Mouse (Mus musculus): ENCODE results near the gene Slamf7. TPM values are rescaled to one million over a fixed set of nuclear protein-coding genes. Genes with fewer than 3 reads are reported as not detected.
"Not testable (repeated sequence)": the region's sequence is repeated elsewhere in the genome, so short reads cannot be mapped to it uniquely, and the experiment has no call there.

Slamf7 gene
- polyA plus RNA-seq, 1 experiment from 2014 or later: 5.7 TPM

DNA sequence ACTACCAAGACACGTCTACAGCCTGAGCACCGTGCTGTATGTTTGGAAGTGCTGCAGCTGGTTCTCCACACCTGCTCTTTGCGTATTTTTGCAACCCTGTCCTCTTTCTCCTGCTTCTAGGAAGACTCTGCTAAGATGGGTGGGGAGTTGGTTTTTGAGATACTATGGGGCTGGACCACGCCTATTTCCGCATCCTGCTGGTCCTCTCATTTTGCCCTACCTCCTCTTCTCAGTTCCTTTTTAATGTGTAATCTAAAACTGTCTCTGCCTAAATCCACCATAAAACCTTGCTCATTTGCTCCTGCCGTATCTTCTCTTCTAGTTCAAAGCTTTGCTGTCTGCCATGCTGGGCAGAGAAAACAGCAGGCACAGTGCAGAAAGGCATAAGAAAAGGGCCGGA, 28.2 kb upstream of the Slamf7 start:
- 35% methylated on average over 7 of the region's 7 CpGs for WGBS (ENCODE audit: insufficient replicate concordance)
- peak overlapping the region; percentile 67 for H3K4me2 ChIP-seq (ENCODE audit: low read depth, low read length)

DNA sequence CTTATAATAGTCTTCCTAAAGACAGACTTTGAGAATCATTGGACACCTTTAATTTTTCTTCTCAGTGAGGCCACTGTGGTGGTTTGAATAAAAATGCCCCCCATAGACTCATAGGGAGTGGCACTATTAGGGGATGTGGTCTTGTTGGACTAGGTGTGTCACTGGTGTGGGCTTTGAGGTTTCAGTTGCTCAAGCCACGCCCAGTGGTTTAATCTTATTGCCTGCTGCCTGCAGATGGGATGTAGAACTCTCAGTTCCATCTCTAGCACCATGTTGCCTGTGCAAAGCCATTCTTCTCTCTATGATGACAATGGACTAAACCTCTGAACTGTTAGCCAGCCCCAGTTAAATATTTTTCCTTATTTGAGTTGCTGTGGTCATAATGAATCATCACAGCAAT, 24.9 kb upstream of the Slamf7 start:
- ATAC-seq: peak; percentile 49; the same call in 1 of the 2 replicates
- Histone ChIP-seq H3K27ac (ENCODE audit: low read depth) (no peak overlapping the region), H3K4me2 (ENCODE audit: low read depth, low read length) (no peak overlapping the region), H3K9me3 (ENCODE audit: low read length) (no peaks in the 10 kb centered on the region), H3K27me3 (ENCODE audit: insufficient read depth, low read length) (no peaks in the 10 kb centered on the region), H3K9ac (replicated peaks) (no peak overlapping the region), H3K4me1 (ENCODE audit: insufficient read depth) (peaks cover 9% of the 10 kb centered on the region), H3K36me3 (replicated peaks; ENCODE audit: insufficient read depth, low read length) (no peaks in the 10 kb centered on the region), H3K4me3 (ENCODE audit: low read depth, low read length) (no peak overlapping the region)
- TF ChIP-seq CTCF (IDR thresholded peaks at IDR 0.05; ENCODE audit: low read depth) (no peak), EP300 (IDR thresholded peaks at IDR 0.05; ENCODE audit: low read depth) (0 out of 2 replicates have a peak, but pooled peaks have one; percentile 34)
- 31% methylated on average over 1 of the region's 1 CpGs for WGBS (ENCODE audit: insufficient replicate concordance)
- DNase-seq: no peak

More for the DNA sequence above, 28.2 kb upstream of the Slamf7 start:
- H3K27ac ChIP-seq (ENCODE audit: low read depth): peak overlapping the region; percentile 64
- DNase-seq: no peak
- no peak for ATAC-seq
- H3K4me3 ChIP-seq (ENCODE audit: low read depth, low read length): peak overlapping the region; percentile 42
- H3K9ac ChIP-seq (replicated peaks): no peak overlapping the region
- peaks cover 6% of the 10 kb centered on the region for H3K4me1 ChIP-seq (ENCODE audit: insufficient read depth)
- H3K36me3 ChIP-seq (replicated peaks; ENCODE audit: insufficient read depth, low read length): no peaks in the 10 kb centered on the region
- TF ChIP-seq EP300 (IDR thresholded peaks at IDR 0.05; ENCODE audit: low read depth) (no peak), CTCF (IDR thresholded peaks at IDR 0.05; ENCODE audit: low read depth) (no peak)
- no peaks in the 10 kb centered on the region for H3K27me3 ChIP-seq (ENCODE audit: insufficient read depth, low read length)
- H3K9me3 ChIP-seq (ENCODE audit: low read length): no peaks in the 10 kb centered on the region

DNA sequence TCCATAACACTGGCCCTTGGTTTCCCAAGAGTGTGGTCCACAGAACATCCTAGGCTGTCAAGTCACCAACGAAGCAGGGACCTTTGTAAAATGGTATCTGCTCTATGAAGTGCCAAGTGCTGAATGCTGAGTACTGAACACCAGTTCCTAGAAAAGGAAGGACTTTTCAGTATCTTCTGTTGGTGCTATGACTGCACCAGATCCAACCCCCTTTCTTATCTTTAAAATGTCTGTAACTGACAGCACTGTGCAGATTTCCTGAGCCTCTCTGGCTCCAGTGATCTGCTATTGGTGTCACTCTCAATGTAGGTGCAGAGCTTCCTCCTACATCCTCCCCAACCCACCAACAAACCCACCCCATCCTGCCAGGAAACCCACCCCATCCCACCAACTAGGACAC, 21.6 kb upstream of the Slamf7 start:
- Histone ChIP-seq H3K9me3 (ENCODE audit: low read length) (no peaks in the 10 kb centered on the region), H3K4me3 (ENCODE audit: low read depth, low read length) (no peak overlapping the region), H3K36me3 (replicated peaks; ENCODE audit: insufficient read depth, low read length) (no peaks in the 10 kb centered on the region), H3K4me2 (ENCODE audit: low read depth, low read length) (no peak overlapping the region), H3K4me1 (ENCODE audit: insufficient read depth) (peaks cover 4% of the 10 kb centered on the region), H3K27ac (ENCODE audit: low read depth) (no peak overlapping the region), H3K27me3 (ENCODE audit: insufficient read depth, low read length) (no peaks in the 10 kb centered on the region), H3K9ac (replicated peaks) (no peak overlapping the region)
- DNase-seq: no peak
- peak; percentile 64 for ATAC-seq
- 50% methylated on average over 1 of the region's 1 CpGs for WGBS (ENCODE audit: insufficient replicate concordance)
- TF ChIP-seq CTCF (IDR thresholded peaks at IDR 0.05; ENCODE audit: low read depth): no peak
- TF ChIP-seq EP300 (IDR thresholded peaks at IDR 0.05; ENCODE audit: low read depth): peak; percentile 65; the same call in 1 of the 2 replicates

DNA sequence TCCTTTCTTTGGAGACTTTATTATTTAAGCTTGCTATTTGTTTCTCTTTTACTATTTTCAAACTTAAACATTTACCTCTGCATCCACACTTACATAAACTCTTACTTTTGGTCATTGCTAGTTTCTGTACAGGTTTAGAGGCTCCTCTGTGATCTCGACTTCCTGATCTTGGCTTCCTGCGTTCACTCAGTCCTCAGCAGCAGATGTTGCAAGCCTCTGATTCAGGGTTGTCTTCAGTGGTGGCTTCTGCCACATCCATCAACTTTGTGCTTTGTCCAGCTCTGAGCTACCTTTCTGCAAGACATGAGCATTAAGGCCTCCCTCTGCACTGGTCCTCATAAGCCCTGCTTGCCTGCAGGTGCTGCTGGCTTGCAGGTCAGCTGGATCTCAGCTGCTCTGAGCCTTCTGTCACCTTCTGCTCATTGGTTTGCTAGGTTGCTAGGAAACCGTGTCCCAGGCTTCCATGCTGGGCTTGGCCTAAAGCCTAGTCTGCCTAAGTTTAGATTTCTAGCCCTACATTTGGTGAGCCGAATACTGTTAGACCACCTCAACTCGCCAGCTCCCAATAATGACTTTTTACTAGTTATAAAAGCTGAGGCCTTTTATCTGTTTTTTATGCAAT, 20.1 kb upstream of the Slamf7 start:
- DNase-seq: no peak

DNA sequence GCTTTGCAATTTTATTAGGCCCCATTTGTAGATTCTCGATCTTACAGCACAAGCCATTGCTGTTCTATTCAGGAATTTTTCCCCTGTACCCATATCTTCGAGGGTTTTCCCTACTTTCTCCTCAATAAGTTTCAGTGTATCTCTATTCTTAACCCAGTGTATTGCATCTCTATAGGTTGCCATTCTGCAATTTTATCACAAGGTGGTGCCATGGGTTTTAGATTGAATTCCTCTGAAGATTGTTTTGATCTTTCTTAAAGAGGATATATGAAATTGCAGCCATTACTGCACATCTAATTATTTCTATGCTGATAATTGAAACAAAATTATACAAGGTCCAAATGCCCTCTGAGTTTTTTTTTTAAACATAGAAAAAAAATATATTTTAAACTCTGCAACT, 19.6 kb upstream of the Slamf7 start:
- H3K9ac ChIP-seq (replicated peaks); H3K4me2 ChIP-seq (ENCODE audit: low read depth, low read length); H3K9me3 ChIP-seq (ENCODE audit: low read length); ATAC-seq; H3K36me3 ChIP-seq (replicated peaks; ENCODE audit: insufficient read depth, low read length); DNase-seq; H3K4me3 ChIP-seq (ENCODE audit: low read depth, low read length); H3K27ac ChIP-seq (ENCODE audit: low read depth); H3K27me3 ChIP-seq (ENCODE audit: insufficient read depth, low read length); H3K4me1 ChIP-seq (ENCODE audit: insufficient read depth): not testable (repeated sequence)
- 54% methylated on average over 2 of the region's 2 CpGs for WGBS (ENCODE audit: insufficient replicate concordance)
- peak; percentile 47 for TF ChIP-seq CTCF (IDR thresholded peaks at IDR 0.05; ENCODE audit: low read depth)

More for the DNA sequence above, 20.1 kb upstream of the Slamf7 start:
- no peak overlapping the region for H3K4me3 ChIP-seq (ENCODE audit: low read depth, low read length)
- no peaks in the 10 kb centered on the region for H3K27me3 ChIP-seq (ENCODE audit: insufficient read depth, low read length)
- no peak overlapping the region for H3K9ac ChIP-seq (replicated peaks)
- 45% methylated on average over 5 of the region's 5 CpGs for WGBS (ENCODE audit: insufficient replicate concordance)
- TF ChIP-seq CTCF (IDR thresholded peaks at IDR 0.05; ENCODE audit: low read depth) (no peak), EP300 (IDR thresholded peaks at IDR 0.05; ENCODE audit: low read depth) (no peak)
- no peak for ATAC-seq
- H3K4me1 ChIP-seq (ENCODE audit: insufficient read depth): peaks cover 4% of the 10 kb centered on the region
- H3K36me3 ChIP-seq (replicated peaks; ENCODE audit: insufficient read depth, low read length): no peaks in the 10 kb centered on the region
- no peak overlapping the region for H3K27ac ChIP-seq (ENCODE audit: low read depth)
- H3K4me2 ChIP-seq (ENCODE audit: low read depth, low read length): no peak overlapping the region
- no peaks in the 10 kb centered on the region for H3K9me3 ChIP-seq (ENCODE audit: low read length)

DNA sequence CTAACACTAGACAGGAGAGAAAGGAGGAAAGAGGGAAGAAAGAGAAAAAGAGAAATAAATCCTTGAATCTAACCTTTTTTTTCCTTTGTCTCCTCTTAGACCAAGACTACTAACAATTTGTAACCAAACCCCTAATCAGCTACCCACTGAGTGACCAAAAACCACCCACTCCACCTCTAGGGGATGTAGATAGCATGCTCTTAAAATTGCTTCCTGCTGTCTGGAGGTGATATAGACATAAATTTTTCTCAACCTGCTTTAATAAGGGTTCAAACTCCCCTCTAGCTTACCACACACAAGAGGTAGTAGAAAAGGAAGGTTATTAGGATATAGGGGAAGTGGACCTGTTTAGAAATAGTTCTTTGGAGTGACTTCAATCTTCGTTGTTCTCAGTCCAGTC, 14.3 kb upstream of the Slamf7 start:
- ATAC-seq: no peak
- TF ChIP-seq CTCF (IDR thresholded peaks at IDR 0.05; ENCODE audit: low read depth) (no peak), EP300 (IDR thresholded peaks at IDR 0.05; ENCODE audit: low read depth) (no peak)

More for the DNA sequence above, 14.3 kb upstream of the Slamf7 start:
- Histone ChIP-seq H3K9ac (replicated peaks) (no peak overlapping the region), H3K36me3 (replicated peaks; ENCODE audit: insufficient read depth, low read length) (no peaks in the 10 kb centered on the region), H3K27ac (ENCODE audit: low read depth) (no peak overlapping the region), H3K27me3 (ENCODE audit: insufficient read depth, low read length) (no peaks in the 10 kb centered on the region), H3K9me3 (ENCODE audit: low read length) (no peaks in the 10 kb centered on the region), H3K4me1 (ENCODE audit: insufficient read depth) (no peaks in the 10 kb centered on the region), H3K4me2 (ENCODE audit: low read depth, low read length) (no peak overlapping the region), H3K4me3 (ENCODE audit: low read depth, low read length) (no peak overlapping the region)
- DNase-seq: no peak
- WGBS (ENCODE audit: insufficient replicate concordance): 65% methylated on average over 1 of the region's 1 CpGs

Data from liver, postnatal 0 days (tissue).